Mouse (Mus musculus): ENCODE data around the gene Arhgap22. TPM values are rescaled to one million over a fixed set of nuclear protein-coding genes. Genes with fewer than 3 reads are reported as not detected.

The Arhgap22 gene
- total and polyA plus RNA-seq, 3 experiments, result 1.3 to 3.0 (median 1.6) TPM

DNA sequence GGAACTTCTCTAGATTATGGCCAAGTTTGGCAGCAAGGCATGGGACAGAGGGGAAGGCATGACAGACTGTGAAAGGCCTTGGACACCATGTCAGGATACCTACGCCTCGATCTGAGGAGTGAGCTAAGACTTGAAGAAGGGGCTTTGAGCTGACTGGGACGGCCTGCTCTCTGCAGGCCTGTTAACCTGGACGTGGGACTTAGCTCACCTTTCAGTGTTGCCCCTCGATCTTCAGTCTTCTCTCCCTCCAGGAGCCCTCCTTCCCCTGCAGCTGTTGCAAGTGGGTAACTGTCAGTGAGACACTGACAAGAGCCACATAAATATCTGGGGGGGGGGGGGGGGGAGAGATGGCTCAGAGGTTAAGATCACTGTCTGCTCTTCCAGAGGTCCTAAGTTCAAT is 34.9 kb downstream of the Arhgap22 start:
- Histone ChIP-seq H3K4me3 (no peak overlapping the region), H3K4me1 (ENCODE audit: control insufficient read depth, insufficient read depth, low read length) (peaks cover 10% of the 10 kb centered on the region), H3K36me3 (ENCODE audit: control insufficient read depth, insufficient read depth, low read length) (no peaks in the 10 kb centered on the region), H3K27ac (no peak overlapping the region), H3K9ac (ENCODE audit: low read depth, low read length) (no peak overlapping the region), H3K27me3 (ENCODE audit: control insufficient read depth, insufficient read depth, low read length) (no peaks in the 10 kb centered on the region; the same call in 1 of the 2 replicates), H3K79me2 (replicated peaks; ENCODE audit: control insufficient read depth, insufficient read depth, low read length) (no peaks in the 10 kb centered on the region)
- 94% methylated on average over 5 of the region's 5 CpGs for WGBS
- TF ChIP-seq POLR2A (IDR thresholded peaks at IDR 0.05; ENCODE audit: insufficient read depth, low read depth, low read length), result no peak
- TF ChIP-seq CTCF (IDR thresholded peaks at IDR 0.05), result no peak
- no peak for TF ChIP-seq EP300 (IDR thresholded peaks at IDR 0.05; ENCODE audit: insufficient read depth, low read depth, low read length)
- intact Hi-C loops (cut with DNase I), result no loop called here
- DNase-seq, result no peak

DNA sequence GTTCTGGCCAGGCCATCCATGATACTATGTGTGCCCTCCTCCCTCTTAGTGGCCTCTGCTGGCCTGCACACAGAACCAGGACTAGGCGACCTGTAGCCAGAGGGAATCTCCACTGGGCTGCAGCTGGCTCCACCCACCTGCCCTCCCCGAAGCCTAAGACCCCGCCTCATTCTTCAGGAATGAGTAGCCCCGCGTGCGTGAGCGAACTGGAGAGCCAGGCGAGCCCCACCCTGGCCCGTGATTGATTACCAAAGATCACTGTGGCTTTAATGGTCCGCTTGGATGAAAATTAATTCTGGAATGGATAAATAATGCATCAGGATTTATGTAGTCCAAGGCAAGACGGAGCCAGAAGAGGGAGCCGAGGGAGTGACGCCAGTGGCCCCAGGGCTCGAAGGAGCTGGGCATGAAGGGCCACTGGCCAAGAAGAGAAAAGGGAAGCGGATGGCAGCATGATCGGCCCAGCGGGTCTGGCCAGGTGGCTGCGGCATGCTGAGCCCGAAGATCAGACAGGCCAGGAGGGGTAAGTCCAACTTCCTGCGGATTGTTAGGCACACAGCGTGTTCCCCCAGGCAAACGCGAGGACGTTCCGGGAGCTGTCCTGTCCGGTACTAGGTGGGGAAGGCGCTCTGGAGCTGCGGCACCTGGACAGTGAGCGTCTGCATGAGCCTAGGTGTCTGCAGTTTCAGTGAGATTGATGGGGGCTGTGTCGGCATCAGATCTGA is 36.6 kb downstream of the Arhgap22 start:
- peak overlapping the region; percentile 4 for H3K9ac ChIP-seq (ENCODE audit: low read depth, low read length)
- WGBS, result 13% methylated on average over 30 of the region's 30 CpGs
- no peak overlapping the region for H3K27ac ChIP-seq
- no peaks in the 10 kb centered on the region; the same call in 1 of the 2 replicates for H3K27me3 ChIP-seq (ENCODE audit: control insufficient read depth, insufficient read depth, low read length)
- peaks cover 9% of the 10 kb centered on the region for H3K4me1 ChIP-seq (ENCODE audit: control insufficient read depth, insufficient read depth, low read length)
- no peaks in the 10 kb centered on the region for H3K79me2 ChIP-seq (replicated peaks; ENCODE audit: control insufficient read depth, insufficient read depth, low read length)
- DNase-seq, result peak; percentile 46 to 51
- no peak for TF ChIP-seq POLR2A (IDR thresholded peaks at IDR 0.05; ENCODE audit: insufficient read depth, low read depth, low read length)
- no peak for TF ChIP-seq EP300 (IDR thresholded peaks at IDR 0.05; ENCODE audit: insufficient read depth, low read depth, low read length)
- TF ChIP-seq CTCF (IDR thresholded peaks at IDR 0.05), result no peak
- H3K36me3 ChIP-seq (ENCODE audit: control insufficient read depth, insufficient read depth, low read length), result no peaks in the 10 kb centered on the region
- intact Hi-C loops (cut with DNase I), result no loop called here
- H3K4me3 ChIP-seq, result peak overlapping the region; percentile 36

DNA sequence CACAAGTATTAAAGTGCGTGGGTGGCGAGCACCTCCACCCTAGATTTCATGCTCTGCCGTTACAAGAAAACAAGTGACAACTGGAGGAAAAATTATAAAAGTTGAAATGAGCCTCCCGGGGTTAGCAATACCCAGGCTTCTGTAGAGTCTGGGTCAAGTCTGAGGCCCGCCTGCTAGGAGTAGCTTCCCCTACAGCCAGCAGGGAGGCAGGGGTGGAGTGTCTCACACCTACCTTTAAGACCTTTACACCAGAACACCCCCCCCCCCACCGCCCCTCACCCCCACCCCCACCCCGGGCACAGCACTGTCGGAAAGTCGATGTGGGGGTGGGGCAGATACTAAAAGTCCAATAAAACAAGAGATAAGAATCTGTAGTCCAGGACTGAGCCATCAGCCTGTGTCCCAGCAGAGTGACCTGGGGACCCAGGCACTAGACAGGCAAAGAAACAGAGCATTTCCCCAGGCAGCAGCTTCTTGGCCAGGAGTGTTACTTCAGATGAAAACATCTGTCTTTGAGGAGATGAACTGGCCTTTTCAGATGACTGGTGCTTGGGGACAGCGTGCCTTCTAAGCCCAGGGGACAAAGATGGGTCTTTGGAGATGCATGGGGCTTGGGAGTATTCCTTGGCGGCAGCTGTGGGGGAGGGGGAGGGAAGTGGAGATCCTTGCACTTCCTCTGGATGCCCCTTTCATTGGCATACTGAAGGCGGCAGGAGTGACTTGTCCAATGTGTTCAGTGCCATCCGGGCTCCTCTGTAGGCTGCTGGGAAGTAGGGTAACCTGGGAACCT is 37.3 kb downstream of the Arhgap22 start:
- Histone ChIP-seq H3K79me2 (replicated peaks; ENCODE audit: control insufficient read depth, insufficient read depth, low read length) (no peaks in the 10 kb centered on the region), H3K27me3 (ENCODE audit: control insufficient read depth, insufficient read depth, low read length) (no peaks in the 10 kb centered on the region; the same call in 1 of the 2 replicates), H3K4me3 (peak overlapping the region; percentile 36), H3K36me3 (ENCODE audit: control insufficient read depth, insufficient read depth, low read length) (no peaks in the 10 kb centered on the region), H3K4me1 (ENCODE audit: control insufficient read depth, insufficient read depth, low read length) (peaks cover 9% of the 10 kb centered on the region), H3K27ac (no peak overlapping the region), H3K9ac (ENCODE audit: low read depth, low read length) (peak overlapping the region; percentile 4; the same call in 1 of the 2 replicates)
- no peak for DNase-seq
- intact Hi-C loops (cut with DNase I), result no loop called here
- WGBS, result 15% methylated on average over 13 of the region's 13 CpGs
- TF ChIP-seq EP300 (IDR thresholded peaks at IDR 0.05; ENCODE audit: insufficient read depth, low read depth, low read length) (no peak), POLR2A (IDR thresholded peaks at IDR 0.05; ENCODE audit: insufficient read depth, low read depth, low read length) (no peak), CTCF (IDR thresholded peaks at IDR 0.05) (no peak)

DNA sequence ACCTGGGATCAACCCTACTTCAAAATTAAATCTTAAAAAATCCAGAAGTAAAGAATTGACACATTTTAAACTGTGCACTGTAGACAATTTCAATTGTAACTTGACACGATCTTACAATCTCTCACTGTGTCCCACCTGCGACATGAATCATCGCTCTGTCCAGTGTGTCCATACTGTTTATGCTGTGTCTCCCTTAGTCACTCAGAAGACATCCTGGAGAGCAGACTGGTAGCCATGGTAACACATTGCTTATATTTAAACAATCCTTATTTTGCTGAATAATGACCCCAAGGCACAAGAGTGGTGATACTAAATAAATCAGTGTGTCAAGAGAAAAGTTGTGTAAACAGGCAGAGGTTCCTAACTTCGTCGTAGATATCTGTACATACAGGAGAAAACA is 44.4 kb downstream of the Arhgap22 start:
- Histone ChIP-seq H3K4me1 (ENCODE audit: control insufficient read depth, insufficient read depth, low read length) (no peaks in the 10 kb centered on the region), H3K27ac (no peak overlapping the region), H3K36me3 (ENCODE audit: control insufficient read depth, insufficient read depth, low read length) (no peaks in the 10 kb centered on the region), H3K4me3 (no peak overlapping the region), H3K79me2 (replicated peaks; ENCODE audit: control insufficient read depth, insufficient read depth, low read length) (no peaks in the 10 kb centered on the region), H3K27me3 (ENCODE audit: control insufficient read depth, insufficient read depth, low read length) (no peaks in the 10 kb centered on the region), H3K9ac (ENCODE audit: low read depth, low read length) (no peak overlapping the region)
- 74% methylated on average over 5 of the region's 5 CpGs for WGBS
- no peak for TF ChIP-seq POLR2A (IDR thresholded peaks at IDR 0.05; ENCODE audit: insufficient read depth, low read depth, low read length)
- TF ChIP-seq CTCF (IDR thresholded peaks at IDR 0.05), result no peak
- TF ChIP-seq EP300 (IDR thresholded peaks at IDR 0.05; ENCODE audit: insufficient read depth, low read depth, low read length), result no peak
- no peak for DNase-seq
- intact Hi-C loops (cut with DNase I), result no loop called here

DNA sequence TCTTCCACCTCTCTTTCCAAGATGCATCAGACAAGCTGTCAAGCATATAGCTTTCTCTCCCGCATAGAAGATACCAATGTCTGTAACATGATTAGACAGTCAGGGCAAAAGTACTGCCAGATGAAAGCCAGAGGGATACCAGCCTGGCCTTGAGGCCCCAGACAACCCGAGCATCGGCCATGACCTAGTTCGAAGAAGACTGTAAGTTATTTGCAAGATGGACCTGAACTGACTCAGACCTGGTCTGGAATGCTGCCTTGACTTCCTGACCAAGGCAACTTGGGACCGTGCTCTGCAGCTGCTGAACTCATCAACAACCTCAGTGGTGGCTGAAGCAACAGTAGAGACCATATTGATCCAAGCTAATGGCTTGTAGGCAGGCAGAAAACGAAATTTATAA is 46.3 kb downstream of the Arhgap22 start:
- H3K27me3 ChIP-seq (ENCODE audit: control insufficient read depth, insufficient read depth, low read length), result no peaks in the 10 kb centered on the region
- no peaks in the 10 kb centered on the region for H3K79me2 ChIP-seq (replicated peaks; ENCODE audit: control insufficient read depth, insufficient read depth, low read length)
- no peaks in the 10 kb centered on the region for H3K4me1 ChIP-seq (ENCODE audit: control insufficient read depth, insufficient read depth, low read length)
- intact Hi-C loops (cut with DNase I), result no loop called here
- no peak for DNase-seq
- H3K27ac ChIP-seq, result no peak overlapping the region
- WGBS, result 64% methylated on average over 6 of the region's 6 CpGs
- H3K4me3 ChIP-seq, result no peak overlapping the region
- H3K36me3 ChIP-seq (ENCODE audit: control insufficient read depth, insufficient read depth, low read length), result no peaks in the 10 kb centered on the region
- no peak overlapping the region for H3K9ac ChIP-seq (ENCODE audit: low read depth, low read length)
- TF ChIP-seq CTCF (IDR thresholded peaks at IDR 0.05) (no peak), EP300 (IDR thresholded peaks at IDR 0.05; ENCODE audit: insufficient read depth, low read depth, low read length) (no peak), POLR2A (IDR thresholded peaks at IDR 0.05; ENCODE audit: insufficient read depth, low read depth, low read length) (no peak)

DNA sequence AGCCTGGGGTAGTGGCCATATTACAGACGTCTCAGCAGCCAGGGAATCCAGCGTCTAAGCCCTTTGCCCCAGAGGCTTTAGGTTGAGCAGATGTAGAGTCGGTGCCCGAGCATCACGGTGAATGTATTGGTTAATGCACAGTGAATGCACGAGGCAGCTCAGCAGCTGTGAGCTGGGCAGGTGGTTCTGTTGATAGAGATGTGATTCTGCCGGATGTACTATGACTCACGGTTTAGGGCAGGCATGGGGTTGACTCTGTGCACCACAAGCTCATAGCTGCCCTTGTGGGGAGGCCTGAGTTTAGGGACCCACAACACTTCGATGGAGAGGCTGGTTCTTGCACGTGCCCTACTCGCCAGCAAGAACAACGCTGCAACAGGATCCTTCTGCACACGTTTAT is 51.0 kb downstream of the Arhgap22 start:
- Histone ChIP-seq H3K36me3 (ENCODE audit: control insufficient read depth, insufficient read depth, low read length) (no peaks in the 10 kb centered on the region), H3K4me3 (no peak overlapping the region), H3K27me3 (ENCODE audit: control insufficient read depth, insufficient read depth, low read length) (no peaks in the 10 kb centered on the region), H3K4me1 (ENCODE audit: control insufficient read depth, insufficient read depth, low read length) (no peaks in the 10 kb centered on the region), H3K79me2 (replicated peaks; ENCODE audit: control insufficient read depth, insufficient read depth, low read length) (no peaks in the 10 kb centered on the region), H3K9ac (ENCODE audit: low read depth, low read length) (no peak overlapping the region), H3K27ac (no peak overlapping the region)
- TF ChIP-seq POLR2A (IDR thresholded peaks at IDR 0.05; ENCODE audit: insufficient read depth, low read depth, low read length) (no peak), EP300 (IDR thresholded peaks at IDR 0.05; ENCODE audit: insufficient read depth, low read depth, low read length) (no peak), CTCF (IDR thresholded peaks at IDR 0.05) (no peak)
- DNase-seq, result no peak
- intact Hi-C loops (cut with DNase I), result no loop called here
- 88% methylated on average over 13 of the region's 13 CpGs for WGBS

Data from heart, adult 2 months (tissue).